Mouse (Mus musculus) layer of hippocampus, postnatal 10 days (tissue): ENCODE measurements around the gene Ddah2. TPM values are rescaled to one million over a fixed set of nuclear protein-coding genes. Genes with fewer than 3 reads are reported as not detected.
"Not testable (repeated sequence)": the region's sequence is repeated elsewhere in the genome, so short reads cannot be mapped to it uniquely, and the experiment has no call there.

Experiments used
- DNase-seq, 2 experiments: peaks; one replicate each; pipeline ENCODE4 v3.0.0; 2021; ENCODE audit warnings: low spot score in 2 of 2
- total RNA-seq, 2 experiments: library from RNA; stranded (reverse); gene quantifications; 2 replicates each; pipeline ENCODE4 v1.2.3; 2021

The Ddah2 gene
- total RNA-seq, 2 experiments from 2014 or later = 47.3 to 59.0 TPM

DNA sequence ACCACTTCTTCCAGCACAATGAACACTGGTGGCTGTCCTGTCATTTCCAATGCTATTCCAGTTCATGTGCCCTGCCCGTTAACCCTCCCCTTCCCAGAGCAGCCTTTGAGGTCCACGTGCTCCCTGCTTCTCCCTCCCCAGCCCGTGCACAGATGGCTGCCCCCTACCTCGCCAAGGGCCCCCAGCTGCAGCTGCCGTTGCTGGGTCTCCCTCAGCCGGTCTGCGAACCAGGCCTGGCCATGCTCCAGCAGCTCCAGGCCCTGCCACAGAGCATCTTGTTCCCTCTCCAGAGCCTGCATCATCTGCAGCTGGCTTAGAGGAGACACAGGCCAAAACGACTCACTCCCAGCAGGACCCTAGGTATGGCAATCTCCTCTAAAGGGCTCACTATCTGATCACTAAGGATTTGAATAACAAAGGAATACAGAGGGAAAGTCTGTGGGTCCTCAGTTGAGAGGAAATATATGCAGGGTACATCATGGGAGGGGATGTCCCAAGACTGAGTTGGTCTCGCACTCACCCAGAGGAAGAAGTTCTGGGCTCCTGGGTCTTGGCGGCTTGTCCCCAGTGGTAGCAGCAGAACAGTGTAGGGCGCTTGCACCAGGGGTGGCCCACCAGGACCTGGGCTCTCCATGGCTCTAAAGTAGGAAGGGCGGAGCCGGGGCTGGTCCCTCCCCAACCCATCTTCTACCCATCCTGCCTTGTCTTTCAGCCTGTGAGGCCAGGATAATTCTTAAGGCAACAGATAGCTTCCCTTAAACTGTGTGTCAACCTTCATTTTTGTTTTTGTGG is 31.4 kb upstream of the Ddah2 start, which contains the start of gene Sapcd1:
Gene Sapcd1 (minus strand): TSS at position 740 of the 792 bp plus-strand sequence.
- DNase-seq = peak; percentile 69 to 74

DNA sequence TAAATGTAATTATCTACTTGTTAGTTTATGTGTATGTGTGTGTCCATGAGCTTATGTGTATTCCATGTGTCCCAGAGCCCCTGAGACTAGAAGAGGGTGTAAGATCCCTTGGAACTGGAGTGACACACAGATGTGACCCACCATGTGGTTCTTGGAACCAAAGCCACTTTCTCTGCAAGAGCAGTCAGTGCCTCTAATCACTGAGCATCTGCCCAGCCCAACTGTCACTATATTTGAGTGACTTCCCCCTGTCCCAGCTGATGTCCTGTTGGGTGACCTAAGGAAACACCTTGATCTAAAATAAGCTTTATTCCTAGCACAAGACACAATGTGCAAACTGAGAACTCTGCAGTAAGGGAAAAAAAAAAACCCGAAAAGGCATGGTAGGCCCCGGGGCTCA is 30.5 kb upstream of the Ddah2 start:
- DNase-seq = no peak

DNA sequence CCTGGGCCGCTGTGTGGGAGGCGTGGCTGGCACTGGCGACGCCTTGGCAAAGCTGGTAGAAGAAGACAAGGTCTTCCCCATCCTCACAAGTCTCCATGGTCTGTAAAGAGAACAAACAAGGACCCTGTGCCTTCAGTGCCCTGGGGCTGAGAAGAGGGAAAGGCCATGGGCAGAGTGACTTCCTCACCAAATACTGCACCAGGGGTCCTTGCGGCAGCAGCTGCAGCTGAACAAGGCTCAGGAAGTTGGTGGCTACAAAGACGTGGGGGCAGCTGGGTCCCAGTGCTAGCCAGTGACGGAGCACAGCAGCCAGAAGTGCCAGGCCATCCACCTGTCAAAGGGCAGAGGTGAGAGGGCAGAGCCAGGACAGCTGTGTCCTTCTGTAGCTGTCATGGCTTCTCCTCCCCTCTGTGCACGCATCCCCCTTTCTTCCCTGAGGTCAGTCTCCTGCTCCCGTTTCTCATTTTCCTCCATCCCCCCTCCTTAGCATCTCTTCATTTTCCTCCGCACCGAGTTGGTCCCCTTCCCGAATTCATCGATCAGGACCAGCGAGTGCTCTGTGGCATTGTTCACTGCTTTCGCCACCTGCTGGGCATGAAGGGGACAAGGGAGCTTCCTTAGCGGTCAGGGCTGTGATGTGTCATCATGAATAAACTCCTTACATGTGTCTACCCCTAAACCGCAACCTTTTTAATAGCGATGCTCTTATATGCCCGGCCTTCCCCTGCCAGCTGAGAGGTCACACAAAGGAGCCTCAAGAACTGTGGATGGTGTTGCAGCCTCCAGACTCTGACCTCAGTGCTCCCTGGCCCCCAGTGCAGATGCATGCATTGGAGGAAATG is 28.9 kb upstream of the Ddah2 start:
- DNase-seq = peak in 1 of 2 experiments; percentile 48

DNA sequence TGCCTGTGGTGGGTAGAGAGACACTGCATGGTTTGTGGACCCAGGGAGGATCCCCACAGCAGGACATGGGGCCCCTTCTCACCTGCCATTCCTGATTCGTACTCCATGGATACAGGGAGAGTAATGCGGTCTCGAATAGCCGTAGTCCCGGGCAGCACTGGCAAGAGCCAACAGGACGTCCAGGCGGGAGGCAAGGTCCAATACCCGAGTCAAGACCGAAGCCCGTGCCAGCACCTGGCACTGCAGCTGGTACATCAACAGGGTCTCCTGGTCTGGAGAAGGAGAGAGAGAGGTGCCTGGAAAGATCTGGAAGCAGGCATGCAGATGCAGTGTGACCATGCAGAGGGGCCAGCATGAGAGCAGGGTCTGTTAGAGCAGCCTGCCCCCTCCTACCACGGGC is 27.6 kb upstream of the Ddah2 start:
- no peak for DNase-seq

DNA sequence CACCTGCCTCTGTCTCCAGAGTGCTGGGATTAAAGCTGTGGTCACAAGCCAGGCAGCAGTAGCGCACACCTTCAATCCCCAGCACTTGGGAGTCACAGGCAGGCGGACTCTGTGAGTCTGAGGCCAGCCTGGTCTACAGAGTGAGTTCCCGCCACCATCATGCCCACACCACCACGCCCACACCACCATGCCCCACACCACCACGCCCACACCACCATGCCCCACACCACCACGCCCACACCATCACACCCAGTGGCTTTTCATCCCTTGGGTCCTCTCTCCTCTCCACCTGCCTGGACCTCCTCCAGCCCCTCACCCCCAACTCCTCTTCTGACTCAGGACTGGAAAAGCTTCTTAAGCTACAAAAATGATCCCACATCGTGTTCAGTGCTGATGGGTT is 27.0 kb upstream of the Ddah2 start:
- DNase-seq = no peak

DNA sequence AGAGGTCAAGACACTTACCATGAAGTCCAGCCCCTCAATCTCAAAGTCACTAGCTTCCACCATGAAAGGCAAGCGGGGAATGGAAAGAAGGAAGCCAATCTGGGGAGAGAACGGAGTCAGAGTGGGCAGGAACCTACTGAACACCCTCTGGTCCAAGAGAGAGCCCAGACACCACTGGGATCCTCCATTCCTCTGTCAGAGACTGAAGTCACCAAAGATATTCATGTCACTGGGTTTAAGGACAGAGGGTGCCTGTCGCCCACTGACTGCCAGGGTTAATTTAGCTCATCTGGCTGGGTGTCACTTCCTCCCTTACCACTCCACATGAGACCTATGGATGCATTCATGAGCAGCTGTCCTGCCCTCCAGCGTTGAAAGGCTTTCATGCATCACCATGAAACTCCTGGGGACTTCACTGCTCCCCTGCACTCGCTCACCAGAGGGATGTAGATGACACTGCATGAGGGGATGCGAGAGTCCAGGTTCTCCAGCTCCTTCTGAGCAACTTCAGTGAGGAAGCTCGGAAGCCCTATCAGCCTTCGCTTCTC is 26.4 kb upstream of the Ddah2 start:
- DNase-seq = no peak

DNA sequence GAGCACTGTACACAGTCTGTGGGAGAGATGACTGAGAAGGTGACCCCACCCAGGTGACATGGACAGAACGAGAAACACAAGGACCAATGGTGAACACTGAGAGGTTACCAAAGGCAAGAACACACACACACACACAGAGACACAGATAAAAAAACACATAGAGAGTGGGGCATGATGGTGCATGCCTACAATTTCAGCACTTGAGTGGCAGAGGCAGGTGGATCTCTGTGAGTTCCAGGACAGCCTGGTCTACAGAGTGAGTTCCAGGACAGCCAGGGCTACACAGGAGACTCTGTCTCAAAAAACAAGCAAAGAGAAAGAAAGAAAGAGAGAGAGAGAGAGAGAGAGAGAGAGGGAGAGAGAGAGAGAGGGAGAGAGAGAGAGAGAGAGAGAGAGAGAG is 25.1 kb upstream of the Ddah2 start:
- not testable (repeated sequence) for DNase-seq

DNA sequence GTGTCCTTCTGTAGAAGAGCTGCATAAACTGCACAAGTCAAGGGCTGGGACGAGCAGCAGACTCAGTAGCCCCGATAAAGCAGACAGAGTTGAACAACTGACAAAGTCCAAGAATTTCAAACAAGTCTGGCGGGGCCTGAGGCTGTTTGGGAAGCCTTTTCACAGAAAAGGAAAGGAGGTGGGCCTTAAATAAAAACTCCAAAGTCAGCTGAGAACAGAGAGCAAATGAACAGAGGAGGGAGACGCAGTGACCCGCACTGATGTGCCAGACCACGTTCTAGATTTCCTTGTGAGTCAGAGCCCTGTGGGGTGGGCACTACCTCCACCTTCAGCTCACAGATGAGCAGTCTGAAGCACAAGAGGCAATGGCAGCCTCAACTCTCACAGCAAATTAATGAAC is 23.9 kb upstream of the Ddah2 start:
- no peak for DNase-seq

DNA sequence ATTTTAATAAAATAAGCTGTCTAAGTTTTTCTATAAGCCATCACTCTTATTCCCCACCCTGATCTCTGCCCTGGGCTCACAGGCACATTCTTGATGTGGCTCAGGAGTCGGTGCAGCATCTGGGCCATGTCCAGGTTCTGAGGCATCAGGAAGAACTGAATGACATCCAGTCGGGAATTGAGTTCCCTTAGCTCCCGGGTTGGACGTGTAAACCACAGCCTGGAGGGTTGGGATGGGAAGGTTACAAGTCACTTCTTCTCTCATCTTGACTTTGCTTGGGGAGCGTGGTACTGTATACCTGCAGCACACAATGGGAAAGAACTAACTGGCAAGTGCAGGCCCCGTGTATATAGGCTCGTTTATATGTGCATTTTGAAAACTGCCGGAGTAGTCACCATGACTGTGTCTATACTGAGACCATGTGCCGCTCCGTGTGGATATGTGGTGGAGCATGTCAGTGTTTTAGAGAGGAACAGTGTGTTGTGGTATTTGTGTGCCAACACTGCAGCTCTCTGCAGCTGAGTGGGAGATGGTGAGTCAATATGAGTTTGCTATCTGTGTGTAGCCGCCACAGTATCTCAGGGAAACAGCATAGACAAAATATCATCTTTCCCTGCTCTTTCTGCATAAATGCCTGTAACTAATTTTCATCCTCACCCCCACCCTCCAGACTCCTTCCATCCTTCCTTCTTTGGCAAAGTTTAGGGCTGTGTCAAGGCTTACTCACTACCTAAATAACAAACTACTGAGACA is 19.5 kb upstream of the Ddah2 start:
- DNase-seq = no peak

DNA sequence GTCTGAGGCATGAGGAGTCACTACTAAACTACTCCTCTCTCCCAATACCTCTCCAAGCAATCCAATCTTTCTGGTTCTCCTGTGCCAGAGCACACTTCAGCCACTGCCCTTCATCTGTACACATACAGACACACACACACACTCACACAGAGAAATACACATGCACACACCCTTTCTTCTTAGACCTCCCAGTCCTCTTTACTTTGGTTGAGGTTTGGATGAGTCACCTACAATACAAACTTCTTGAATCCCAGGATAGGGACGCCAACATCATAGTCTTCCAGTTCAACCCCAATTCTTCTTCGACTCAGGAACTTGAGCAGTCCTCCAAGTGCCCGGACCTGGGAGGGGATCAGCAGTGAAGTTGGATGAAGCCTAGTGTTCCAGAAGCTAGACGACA is 15.0 kb upstream of the Ddah2 start:
- DNase-seq = no peak

DNA sequence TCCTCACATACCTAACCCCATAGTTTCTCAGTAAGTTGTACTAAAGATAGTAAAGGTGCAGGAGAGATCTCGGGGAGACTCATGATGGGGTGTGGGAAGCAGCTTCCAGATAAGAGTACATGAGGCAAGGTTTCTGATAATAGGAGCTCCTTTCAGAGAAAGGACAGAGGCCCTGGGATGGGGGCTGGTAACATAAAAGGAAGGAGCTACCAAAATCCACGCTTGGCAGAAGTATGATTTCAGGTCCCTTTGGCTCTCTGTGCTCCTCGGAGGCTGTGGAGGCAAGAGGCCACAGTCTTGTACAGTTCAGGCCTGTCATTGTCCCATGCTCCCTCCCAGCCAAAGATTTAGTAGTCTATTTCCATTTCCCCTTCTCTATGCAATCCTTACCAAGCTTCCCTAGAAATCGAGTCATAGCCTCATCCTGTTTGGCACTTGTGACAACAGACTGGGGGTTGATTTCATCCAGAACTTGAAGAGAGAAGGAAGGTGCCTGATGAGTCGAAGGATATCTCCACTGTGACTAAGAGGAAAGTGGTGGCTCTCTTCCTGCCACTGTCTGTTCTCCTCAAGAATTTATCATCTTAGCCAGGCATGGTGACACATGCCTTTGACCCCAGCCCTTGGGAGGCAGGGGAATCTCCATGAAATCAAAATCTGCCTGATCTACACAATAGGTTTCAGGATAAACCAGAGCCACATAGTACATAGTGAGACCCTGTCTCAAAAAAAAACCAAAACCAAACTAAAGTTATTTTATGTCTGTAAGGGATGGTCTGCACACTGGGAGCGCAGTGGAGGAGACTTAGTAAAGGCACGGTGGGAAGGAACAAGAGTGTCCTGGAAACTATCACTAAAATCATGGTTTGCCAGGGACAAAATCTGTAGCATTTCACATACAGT is 13.7 kb upstream of the Ddah2 start:
- no peak for DNase-seq

DNA sequence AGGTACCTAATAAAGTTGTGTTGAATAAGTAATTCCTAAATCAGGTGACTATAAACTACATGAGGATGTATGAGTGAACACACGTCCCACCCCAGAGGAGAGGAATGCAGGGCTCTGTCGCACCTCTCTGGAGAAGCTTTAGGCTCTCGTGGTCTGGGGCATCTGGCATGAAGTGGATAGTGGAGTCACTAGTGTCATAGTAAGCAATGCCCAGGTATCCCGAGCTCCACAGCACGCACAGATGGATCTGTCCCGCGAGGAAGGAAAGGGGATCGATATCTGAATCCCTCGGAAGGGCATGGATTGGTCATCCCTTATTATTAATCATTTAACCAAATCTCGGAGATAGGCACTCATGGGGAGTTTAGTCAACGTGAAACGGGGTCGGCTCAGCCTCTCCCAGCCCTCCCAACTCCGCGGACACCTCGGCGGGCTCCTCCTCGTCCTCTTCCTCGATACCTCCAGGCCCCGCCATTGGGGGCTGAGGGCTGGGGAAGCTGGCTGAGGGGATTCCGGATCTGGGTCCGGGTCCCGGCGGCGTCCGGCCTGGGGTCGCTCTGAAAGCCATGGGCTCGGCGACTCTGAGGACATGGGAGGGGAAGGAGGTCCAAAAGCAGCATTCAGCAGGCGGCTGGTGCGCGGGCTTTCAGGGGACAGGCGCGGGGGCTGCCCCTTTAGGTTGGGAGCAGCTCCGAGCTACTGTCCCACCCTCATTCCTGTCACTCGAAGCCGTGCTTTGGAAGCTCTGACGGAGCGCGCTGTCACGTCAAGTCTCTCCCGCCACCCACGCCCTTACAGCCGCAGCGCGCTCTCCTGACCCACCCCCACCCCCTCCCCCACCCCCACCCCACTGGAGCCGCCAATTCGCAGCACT is 12.8 kb upstream of the Ddah2 start:
- DNase-seq = no peak

DNA sequence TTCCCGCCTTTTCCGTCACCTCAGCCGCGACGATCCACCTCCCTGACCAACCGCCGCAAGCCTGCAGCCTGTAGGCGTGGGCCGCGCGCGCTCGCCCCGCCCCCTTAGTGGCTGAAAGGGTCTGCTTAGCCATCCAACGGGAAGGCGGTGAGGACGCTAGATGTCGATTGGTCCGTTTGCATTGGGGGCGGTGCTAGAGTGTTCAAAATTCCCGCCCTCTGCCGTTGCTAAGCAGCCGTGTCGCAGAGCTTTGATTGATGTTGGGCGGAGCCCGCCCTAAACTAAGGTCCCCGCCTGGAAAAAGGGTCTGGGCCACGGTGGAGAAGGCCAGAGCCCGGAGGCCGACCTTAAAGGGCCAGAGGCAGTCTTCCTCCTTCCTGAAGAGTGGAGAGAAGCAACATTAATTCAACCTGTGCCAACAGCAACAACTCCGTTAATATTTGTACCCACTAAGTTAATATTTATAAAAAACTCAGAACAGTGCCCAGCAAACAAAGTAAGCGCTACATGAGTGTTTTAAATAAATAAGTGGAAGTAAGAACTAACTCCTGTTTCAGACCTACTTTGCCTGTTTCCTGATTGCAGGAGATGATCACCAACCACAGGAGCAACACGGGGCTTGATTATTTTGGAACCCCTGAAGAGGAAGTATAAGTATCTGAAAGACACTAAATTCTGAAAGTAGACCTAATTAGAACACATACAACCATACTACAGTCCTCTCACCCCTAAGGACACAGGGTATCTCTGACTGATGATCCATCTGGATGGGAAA is 12.0 kb upstream of the Ddah2 start, which contains the start of gene Msh5:
Gene Msh5 (minus strand): TSS at position 65 of the 775 bp plus-strand sequence.
- peak; percentile 97 to 98 for DNase-seq

DNA sequence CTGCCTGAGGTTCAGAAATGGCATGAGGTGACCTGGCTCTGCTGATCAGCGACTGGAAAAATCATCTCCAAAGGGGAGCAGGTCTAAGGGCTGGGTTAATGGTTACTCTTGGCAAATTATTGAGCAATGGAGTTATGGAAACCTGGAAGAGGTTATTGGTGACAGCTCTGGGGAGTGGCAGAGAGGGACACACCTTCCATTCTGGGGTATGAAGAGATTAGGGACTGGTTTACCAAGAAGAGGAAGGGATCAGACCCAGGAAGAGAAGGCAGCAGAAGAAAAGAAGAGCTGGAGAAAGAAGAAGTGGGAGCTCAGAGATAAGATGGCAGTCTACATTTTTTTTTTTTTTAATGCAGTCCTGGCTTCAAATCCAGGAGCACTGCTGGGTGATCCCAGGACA is 11.1 kb upstream of the Ddah2 start:
- no peak for DNase-seq

DNA sequence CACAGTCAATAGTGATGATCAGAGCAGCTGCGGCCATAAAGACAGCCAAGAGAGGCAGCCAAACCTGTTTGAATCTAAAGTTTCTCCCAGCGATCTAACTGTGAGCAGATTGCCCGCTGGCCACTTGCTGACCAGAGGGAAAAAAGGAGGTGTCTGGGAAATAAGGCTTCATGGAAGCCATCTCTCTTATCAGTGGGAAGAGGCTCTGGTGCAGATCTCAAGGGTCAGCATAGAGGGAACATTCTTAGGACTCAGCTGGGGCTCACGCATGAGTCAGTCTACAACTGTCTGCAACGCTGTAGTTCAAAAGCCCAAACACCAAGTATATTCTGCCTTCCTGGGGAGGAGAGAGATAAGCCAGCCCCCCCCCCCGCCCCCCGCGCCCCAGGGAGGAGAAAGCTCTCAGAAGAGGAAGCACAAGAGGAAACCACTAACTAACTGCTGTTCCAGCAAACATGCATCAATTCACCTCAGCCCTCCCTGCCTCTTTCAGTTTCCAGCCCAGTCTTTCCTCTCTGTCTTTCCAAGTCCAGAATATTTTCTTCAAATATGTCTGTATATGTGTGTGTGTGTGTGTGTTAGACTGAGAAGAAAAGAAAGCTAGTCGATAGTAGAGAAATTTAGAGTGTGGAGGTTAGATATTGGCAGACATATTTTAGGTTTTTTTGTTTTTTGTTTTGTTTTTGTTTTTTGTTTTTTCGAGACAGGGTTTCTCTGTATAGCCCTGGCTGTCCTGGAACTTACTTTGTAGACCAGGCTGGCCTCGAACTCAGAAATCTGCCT is 10.5 kb upstream of the Ddah2 start:
- DNase-seq = no peak

DNA sequence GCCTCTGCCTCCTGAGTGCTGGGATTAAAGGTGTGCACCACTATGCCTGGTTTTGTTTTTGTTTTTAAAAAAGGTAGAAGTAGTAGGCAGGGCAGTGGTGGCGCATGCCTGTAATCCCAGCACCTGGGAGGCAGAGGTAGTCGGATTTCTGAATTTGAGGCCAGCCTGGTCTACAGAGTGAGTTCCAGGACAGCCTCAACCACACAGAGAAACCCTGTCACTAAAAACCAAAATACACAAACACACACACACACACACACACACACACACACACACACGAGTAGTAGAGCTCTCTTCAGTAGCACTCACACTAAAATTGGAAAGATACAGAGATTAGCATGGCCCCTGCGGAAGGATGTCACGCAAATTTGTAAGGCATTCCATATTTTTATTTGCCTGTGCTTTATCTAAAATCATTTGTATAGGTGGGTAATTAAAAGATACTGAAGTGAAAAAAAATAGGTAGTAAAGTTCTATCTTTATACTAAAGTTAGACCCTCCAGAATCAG is 9.8 kb upstream of the Ddah2 start:
- DNase-seq = no peak

DNA sequence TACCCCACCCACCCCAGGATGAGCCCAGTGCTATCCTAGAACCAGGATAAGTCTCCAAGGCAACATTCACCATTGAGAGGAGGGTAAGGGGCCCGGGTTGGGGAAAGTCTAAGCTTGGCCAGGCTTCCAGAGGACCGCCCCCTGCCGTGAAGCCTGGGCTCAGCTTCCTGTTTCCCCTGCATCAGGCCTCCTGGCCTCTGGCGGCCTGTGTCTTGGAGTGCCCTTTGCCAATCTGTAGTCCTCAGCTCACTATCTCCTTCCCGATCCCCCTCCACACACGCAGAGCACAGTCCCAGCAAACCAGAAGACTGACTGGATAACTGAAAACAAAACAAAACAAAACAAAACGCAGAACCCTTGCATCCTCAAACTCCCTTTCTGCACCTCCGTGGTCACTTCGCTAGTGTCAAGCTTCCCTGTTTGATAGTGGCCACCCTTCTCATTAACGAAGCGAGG is 9.2 kb upstream of the Ddah2 start, which contains the start of gene Clic1:
Gene Clic1 (plus strand): TSS at position 406 of the 456 bp plus-strand sequence.
- DNase-seq = peak in 1 of 2 experiments; percentile 33
